Mouse (Mus musculus) MEL (cell line): ENCODE measurements around the gene Tmem179. TPM values are rescaled to one million over a fixed set of nuclear protein-coding genes. Genes with fewer than 3 reads are reported as not detected.

Experiments used
- DNase-seq: peaks from one replicate; pipeline ENCODE4 v3.0.0; 2011; ENCODE audit warnings: low read depth, low spot score
- H3K27ac ChIP-seq: 2 replicates; pipeline ENCODE4 v1.5.1; 2012; ENCODE audit warnings: low read depth, mild to moderate bottlenecking, control low read depth, low read length, moderate library complexity; ENCODE audit not compliant: control insufficient read depth
- H3K27me3 ChIP-seq, 2 experiments: fragments of 150-350 bp in 1 of 2; sonication (generic) in 1 of 2; 2 replicates each; pipeline ENCODE4 v1.6.1; 2012; ENCODE audit warnings: low read length in 2 of 2, mild to moderate bottlenecking in 2 of 2, improper control_type of control experiment in 1 of 2, moderate library complexity in 1 of 2; ENCODE audit not compliant: insufficient read depth in 2 of 2, control insufficient read depth in 1 of 2
- H3K36me3 ChIP-seq, 2 experiments: 2 replicates each; pipeline ENCODE4 v1.6.1; 2012 to 2014; ENCODE audit warnings: low read length in 2 of 2, improper control_type of control experiment in 1 of 2, inconsistent platforms in 1 of 2, mild to moderate bottlenecking in 1 of 2; ENCODE audit not compliant: insufficient read depth in 2 of 2, control insufficient read depth in 1 of 2
- H3K4me1 ChIP-seq, 2 experiments: fragments of 150-350 bp in 1 of 2; sonication (generic) in 1 of 2; 2 replicates each; pipeline ENCODE4 v1.6.1; 2012; ENCODE audit warnings: low read length in 2 of 2, improper control_type of control experiment in 1 of 2, mild to moderate bottlenecking in 1 of 2; ENCODE audit not compliant: insufficient read depth in 2 of 2, control insufficient read depth in 1 of 2
- H3K4me3 ChIP-seq, 2 experiments: fragments of 150-350 bp in 1 of 2; sonication (generic) in 1 of 2; 2 replicates each; pipeline ENCODE4 v1.5.1; 2012; ENCODE audit warnings: low read depth in 2 of 2, low read length in 2 of 2, mild to moderate bottlenecking in 2 of 2, moderate library complexity in 2 of 2, control low read depth in 1 of 2, improper control_type of control experiment in 1 of 2; ENCODE audit not compliant: control insufficient read depth in 1 of 2, insufficient read depth in 1 of 2
- H3K79me2 ChIP-seq: 2 replicates; pipeline ENCODE4 v1.6.1; 2012; ENCODE audit warnings: mild to moderate bottlenecking, low read length, moderate library complexity; ENCODE audit not compliant: control insufficient read depth, poor library complexity, insufficient read depth
- H3K9ac ChIP-seq: 2 replicates; pipeline ENCODE4 v1.6.1; 2012; ENCODE audit warnings: low read depth, mild to moderate bottlenecking, control low read depth, low read length, moderate library complexity; ENCODE audit not compliant: control insufficient read depth, poor library complexity, severe bottlenecking
- H3K9me3 ChIP-seq: fragments of 150-350 bp; sonication (generic); replicated peaks from 2 replicates; pipeline ENCODE4 v1.6.1; 2012; ENCODE audit warnings: mild to moderate bottlenecking, low read length, improper control_type of control experiment, moderate library complexity; ENCODE audit not compliant: insufficient read depth
- CTCF ChIP-seq, 3 experiments: IDR thresholded peaks in 2 of 3; conservative IDR thresholded peaks in 1 of 3; 2 replicates each; pipeline ENCODE4 v1.5.1; 2011 to 2012; ENCODE audit warnings: low read length in 3 of 3, low read depth in 2 of 3, mild to moderate bottlenecking in 2 of 3, improper control_type of control experiment in 1 of 3, inconsistent platforms in 1 of 3, mixed read lengths in 1 of 3, moderate library complexity in 1 of 3; ENCODE audit not compliant: control insufficient read depth in 1 of 3, insufficient read depth in 1 of 3, poor library complexity in 1 of 3, severe bottlenecking in 1 of 3
- EP300 ChIP-seq, 2 experiments: IDR thresholded peaks; 2 replicates each; pipeline ENCODE4 v1.6.1; 2011; ENCODE audit warnings: improper control_type of control experiment in 2 of 2, low read length in 2 of 2, low read depth in 1 of 2, mild to moderate bottlenecking in 1 of 2
- ETS1 ChIP-seq: IDR thresholded peaks from 2 replicates; pipeline ENCODE4 v1.6.1; 2012; ENCODE audit warnings: low read depth, mild to moderate bottlenecking, inconsistent platforms, low read length, improper control_type of control experiment, moderate library complexity
- GATA1 ChIP-seq: IDR thresholded peaks from 2 replicates; pipeline ENCODE4 v1.6.1; 2011; ENCODE audit warnings: low read depth, low read length, improper control_type of control experiment
- JUND ChIP-seq: IDR thresholded peaks from 2 replicates; pipeline ENCODE4 v1.6.1; 2011; ENCODE audit warnings: low read depth, mild to moderate bottlenecking, improper control_type of control experiment, low read length
- MAX ChIP-seq: IDR thresholded peaks from 2 replicates; pipeline ENCODE4 v1.6.1; 2011; ENCODE audit warnings: low read length, improper control_type of control experiment
- MAZ ChIP-seq: IDR thresholded peaks from 2 replicates; pipeline ENCODE4 v1.6.1; 2012; ENCODE audit warnings: low read depth, mild to moderate bottlenecking, inconsistent platforms, low read length, improper control_type of control experiment
- MXI1 ChIP-seq: IDR thresholded peaks from 2 replicates; pipeline ENCODE4 v1.6.1; 2011; ENCODE audit warnings: mild to moderate bottlenecking, low read depth, low read length, improper control_type of control experiment
- MYC ChIP-seq: IDR thresholded peaks from 2 replicates; pipeline ENCODE4 v1.6.1; 2011; ENCODE audit warnings: low read depth, mild to moderate bottlenecking, low read length, improper control_type of control experiment, moderate library complexity
- NELFE ChIP-seq: IDR thresholded peaks from 2 replicates; pipeline ENCODE4 v1.6.1; 2011; ENCODE audit warnings: low read depth, low read length, improper control_type of control experiment
- NRF1 ChIP-seq: IDR thresholded peaks from 2 replicates; pipeline ENCODE4 v1.6.1; 2014; ENCODE audit warnings: low read depth, mild to moderate bottlenecking, inconsistent platforms, low read length, improper control_type of control experiment, moderate library complexity; ENCODE audit not compliant: poor library complexity, insufficient read depth, severe bottlenecking
- POLR2AphosphoS5 ChIP-seq: IDR thresholded peaks from 2 replicates; pipeline ENCODE4 v1.6.1; 2012; ENCODE audit warnings: low read depth, borderline replicate concordance, mild to moderate bottlenecking, inconsistent platforms, low read length, moderate library complexity, mixed read lengths
- RAD21 ChIP-seq: IDR thresholded peaks from 2 replicates; pipeline ENCODE4 v1.6.1; 2011; ENCODE audit warnings: mild to moderate bottlenecking, low read depth, low read length, improper control_type of control experiment
- RCOR1 ChIP-seq: IDR thresholded peaks from 2 replicates; pipeline ENCODE4 v1.6.1; 2012; ENCODE audit warnings: low read depth, mild to moderate bottlenecking, inconsistent platforms, low read length, improper control_type of control experiment
- SIN3A ChIP-seq: IDR thresholded peaks from 2 replicates; pipeline ENCODE4 v1.6.1; 2012; ENCODE audit warnings: low read length, improper control_type of control experiment, inconsistent platforms
- SMC3 ChIP-seq: IDR thresholded peaks from 2 replicates; pipeline ENCODE4 v1.6.1; 2011; ENCODE audit warnings: low read depth, low read length, improper control_type of control experiment
- TAL1 ChIP-seq: IDR thresholded peaks from 2 replicates; pipeline ENCODE4 v1.6.1; 2012; ENCODE audit warnings: mild to moderate bottlenecking, inconsistent platforms, low read length, moderate library complexity, mixed read lengths
- TBP ChIP-seq: IDR thresholded peaks from 2 replicates; pipeline ENCODE4 v1.8.0; 2011; ENCODE audit warnings: low read depth, low read length, improper control_type of control experiment
- TCF12 ChIP-seq: IDR thresholded peaks from 2 replicates; pipeline ENCODE4 v1.6.1; 2014; ENCODE audit warnings: low read depth, mild to moderate bottlenecking, inconsistent platforms, low read length, improper control_type of control experiment, moderate library complexity
- USF1 ChIP-seq: IDR thresholded peaks from 2 replicates; pipeline ENCODE4 v1.6.1; 2014; ENCODE audit warnings: low read depth, mild to moderate bottlenecking, inconsistent platforms, low read length, improper control_type of control experiment, moderate library complexity
- ZKSCAN1 ChIP-seq: IDR thresholded peaks from 2 replicates; pipeline ENCODE4 v1.6.1; 2012; ENCODE audit warnings: low read depth, mild to moderate bottlenecking, inconsistent platforms, low read length, improper control_type of control experiment, moderate library complexity
- ZNF384 ChIP-seq: IDR thresholded peaks from 2 replicates; pipeline ENCODE4 v1.6.1; 2012; ENCODE audit warnings: low read depth, mild to moderate bottlenecking, inconsistent platforms, low read length, improper control_type of control experiment
- polyA plus RNA-seq, 2 experiments: library from polyadenylated mRNA; stranded (reverse) in 1 of 2; unstranded in 1 of 2; fragments of >175 nt in 1 of 2; fragments of >200 nt in 1 of 2; gene quantifications; 2 replicates each; pipeline versions ENCODE4 v1.2.1 to v1.2.4; 2012; ENCODE audit warnings: low replicate concordance in 2 of 2, low read depth in 1 of 2; ENCODE audit not compliant: insufficient read length in 2 of 2, insufficient read depth in 1 of 2, missing spikeins in 1 of 2
- total RNA-seq: library from RNA; depleted of rRNA; stranded (reverse); fragments of 300-350 nt; gene quantifications from 2 replicates; pipeline ENCODE4 v1.2.3, GENCODE M21; 2012

Tmem179 gene
- total and polyA plus RNA-seq, 3 experiments, result 0.08 to 0.10 TPM; not detected in 1

DNA sequence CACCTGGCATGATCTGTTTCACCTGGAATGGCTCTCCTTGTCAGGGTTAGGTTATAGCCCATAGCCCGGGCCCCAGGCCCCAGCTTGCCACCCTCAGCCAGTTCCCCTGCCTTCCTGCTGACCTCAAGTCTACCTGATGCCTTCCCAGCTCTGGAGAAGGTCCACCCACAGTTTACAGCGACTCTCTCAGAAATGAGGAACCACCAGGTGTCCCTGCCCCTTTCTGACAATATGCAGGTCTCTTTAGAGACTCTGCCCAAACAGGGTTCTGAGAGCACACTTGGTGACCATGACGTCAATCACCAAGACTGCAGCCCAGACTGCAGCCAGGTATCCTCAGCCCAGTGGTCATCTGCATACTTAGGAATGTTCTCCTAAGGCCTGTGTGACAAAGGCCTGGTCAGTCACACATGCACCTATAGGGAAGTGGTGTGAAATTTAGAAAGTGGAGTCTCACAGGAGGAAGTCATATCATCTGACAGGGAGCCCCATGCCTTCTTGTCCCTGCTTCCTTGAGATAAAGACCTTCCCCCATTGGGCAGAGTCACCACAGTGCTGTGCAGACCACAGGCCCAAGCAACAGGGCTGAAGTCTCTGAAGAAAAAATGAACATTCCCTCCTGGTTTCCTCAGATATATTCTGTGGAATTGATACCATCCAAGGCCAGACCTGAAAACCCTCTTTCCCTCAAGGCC is 52.6 kb downstream of the Tmem179 start:
- no peak overlapping the region for H3K4me3 ChIP-seq
- peak overlapping the region; percentile 86 for H3K27ac ChIP-seq
- DNase-seq, result peak; percentile 89
- H3K36me3 ChIP-seq, result peaks cover 0 to 3% of the 10 kb centered on the region in 2 experiments; a peak in 1 of 4 replicates
- peak overlapping the region; percentile 29; the same call in 1 of the 2 replicates for H3K9ac ChIP-seq
- H3K9me3 ChIP-seq, result no peaks in the 10 kb centered on the region
- no peaks in the 10 kb centered on the region for H3K79me2 ChIP-seq
- no peaks in the 10 kb centered on the region for H3K27me3 ChIP-seq
- peaks cover 7 to 13% of the 10 kb centered on the region in 2 experiments; a peak in 3 of 4 replicates for H3K4me1 ChIP-seq
- TF ChIP-seq MAZ (peak; percentile 48; the same call in 1 of the 2 replicates), RAD21 (no peak), ZKSCAN1 (no peak), MYC (0 out of 2 replicates have a peak, but pooled peaks have one; percentile 67), SMC3 (peak; percentile 10; the same call in 1 of the 2 replicates), CTCF (IDR thresholded peaks at IDR 0.05 in 2 of 3, conservative IDR thresholded peaks at IDR 0.05 in 1 of 3; ENCODE audit: control insufficient read depth in 1 of 3, insufficient read depth in 1 of 3, low read depth in 2 of 3, low read length in 3 of 3, poor library complexity in 1 of 3, severe bottlenecking in 1 of 3) (0 out of 6 replicates have a peak, but pooled peaks of 1 of the 3 experiments have one; percentile 4), ZNF384 (0 out of 2 replicates have a peak, but pooled peaks have one; percentile 51), NRF1 (no peak), USF1 (peak; percentile 37; the same call in 1 of the 2 replicates), TAL1 (peak; percentile 94), MAX (peak; percentile 17; the same call in 1 of the 2 replicates), EP300 (IDR thresholded peaks at IDR 0.05; ENCODE audit: low read depth in 1 of 2, low read length in 2 of 2) (peak; percentile 91 to 92), POLR2AphosphoS5 (no peak), NELFE (no peak), TCF12 (peak; percentile 94), TBP (0 out of 2 replicates have a peak, but pooled peaks have one; percentile 10), ETS1 (peak; percentile 80), SIN3A (peak; percentile 64; the same call in 1 of the 2 replicates), RCOR1 (peak; percentile 63), JUND (peak; percentile 30; the same call in 1 of the 2 replicates), MXI1 (peak; percentile 37; the same call in 1 of the 2 replicates), GATA1 (peak; percentile 87)
